In genomic region chrX:49100542-49100941, GRCm38 (mm10) we compare ENCODE assay signal across 8 mouse cellular contexts.
A peak's percentile ranks its signal among the peaks of the same experiment; 100 is the strongest.
DNase-seq lines count a peak whose midpoint lies in the region; ATAC-seq and TF ChIP-seq lines count a peak whose summit lies in the region.
"Not testable (repeated sequence)": the region's sequence is repeated elsewhere in the genome, so short reads cannot be mapped to it uniquely, and the experiment has no call there.

No protein-coding gene starts in this region.

- H3K9ac ChIP-seq in lung, embryonic 14.5 days: not testable (repeated sequence)

- H3K4me3 ChIP-seq in gastrocnemius, adult 2 months; lung, embryonic 14.5 days (ENCODE audit: low read depth, low read length): not testable (repeated sequence)

- H3K27me3 ChIP-seq in Patski: peaks cover 20% of the 10 kb centered on the region
- not testable (repeated sequence) for H3K27me3 ChIP-seq in lung, embryonic 14.5 days (ENCODE audit: insufficient read depth, low read length)

- H3K4me2 ChIP-seq in lung, embryonic 14.5 days: not testable (repeated sequence)

- intact Hi-C loops in gastrocnemius, adult 2 months (cut with DNase I): not testable (repeated sequence)

- WGBS in lung, embryonic 14.5 days: 58% methylated on average over 1 of the region's 1 CpGs

- ATAC-seq in Patski: peak; percentile 93
- not testable (repeated sequence) for ATAC-seq in lung, embryonic 14.5 days (ENCODE audit: insufficient read depth)

- not testable (repeated sequence) for H3K36me3 ChIP-seq in lung, embryonic 14.5 days (ENCODE audit: insufficient read depth)

- not testable (repeated sequence) for H3K27ac ChIP-seq in gastrocnemius, adult 2 months; lung, embryonic 14.5 days (ENCODE audit: low read depth)

- not testable (repeated sequence) for H3K9me3 ChIP-seq in lung, embryonic 14.5 days (ENCODE audit: low read depth, low read length)

- in situ Hi-C loops in Patski (cut with MboI; ENCODE audit: low pct_unique_long_range_greater_than_20kb): not testable (repeated sequence)

- not testable (repeated sequence) for TF ChIP-seq CTCF in Patski (IDR thresholded peaks at IDR 0.05); gastrocnemius, adult 2 months (IDR thresholded peaks at IDR 0.05); lung, embryonic 14.5 days (IDR thresholded peaks at IDR 0.05; ENCODE audit: low read depth)

- DNase-seq in 3134 (ENCODE audit: extremely low read depth, insufficient read length, low spot score) (peak; percentile 52), Patski (ENCODE audit: low read depth, low spot score) (peak; percentile 53)
- DNase-seq in adrenal gland, postnatal 14 days: peak; percentile 14
- peak; percentile 3 to 7 for DNase-seq in cerebellum, postnatal 14 days
- DNase-seq in gastrocnemius, adult 2 months: peak; percentile 23
- peak; percentile 12 for DNase-seq in heart, postnatal 4 days
- DNase-seq in lung, embryonic 14.5 days: peak; percentile 3
- DNase-seq in urinary bladder, postnatal 14 days (ENCODE audit: low spot score): peak; percentile 4

- H3K4me1 ChIP-seq in lung, embryonic 14.5 days (ENCODE audit: insufficient read depth): not testable (repeated sequence)

- POLR2A ChIA-PET in Patski (lab: Charles Lee): not testable (repeated sequence)

- CTCF ChIA-PET in Patski (lab: Charles Lee): not testable (repeated sequence)

Comparison
In these comparisons a context has a peak if more than half of its experiments do, and no peak if none do; other contexts are left out.
1. DNase-seq: peak in every context shown above with its lines; median percentile 53 in Patski; 52 in 3134; 23 in gastrocnemius, adult 2 months; 14 in adrenal gland, postnatal 14 days; 12 in heart, postnatal 4 days; 5 in cerebellum, postnatal 14 days; 4 in urinary bladder, postnatal 14 days; 3 in lung, embryonic 14.5 days.